Mouse (Mus musculus): ENCODE data around the gene Hils1. TPM values are rescaled to one million over a fixed set of nuclear protein-coding genes. Genes with fewer than 3 reads are reported as not detected.
A peak's percentile ranks its signal among the peaks of the same experiment; 100 is the strongest.

Hils1 gene
- polyA plus RNA-seq, 1 experiment from 2014 or later: 0.61 TPM

GRCm38 (mm10) chr11:94987341-94987740, 19.9 kb downstream of the Hils1 start:
- 38% methylated on average over 6 of the region's 6 CpGs for WGBS
- no peak overlapping the region for H3K27ac ChIP-seq (replicated peaks; ENCODE audit: low read depth, low read length)

DNA sequence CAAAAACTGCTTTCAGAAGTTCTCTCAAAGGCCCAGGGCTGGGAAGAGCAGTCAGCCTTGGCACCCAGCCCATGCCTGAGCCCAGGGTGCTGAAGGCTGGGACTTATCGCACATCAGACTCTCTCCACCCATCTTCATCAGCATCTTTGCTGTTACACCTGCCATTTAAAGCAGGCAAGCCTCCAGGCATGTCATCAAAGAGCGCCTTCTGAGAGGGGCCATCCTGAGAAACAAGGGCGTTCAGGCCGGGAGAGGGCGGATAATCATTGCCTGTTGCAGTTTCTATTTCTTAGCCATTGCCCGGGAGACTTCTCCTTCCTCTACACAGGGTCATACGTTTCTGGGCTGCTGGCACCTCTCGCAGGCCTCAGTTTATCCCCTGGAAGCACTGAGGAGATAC, 20.5 kb downstream of the Hils1 start:
- no peaks in the 10 kb centered on the region for H3K36me3 ChIP-seq (ENCODE audit: control insufficient read depth, insufficient read depth, low read length)
- H3K27ac ChIP-seq (replicated peaks; ENCODE audit: low read depth, low read length): no peak overlapping the region
- H3K9ac ChIP-seq (ENCODE audit: low read depth, low read length): no peak overlapping the region
- ATAC-seq (ENCODE audit: low read depth): no peak
- DNase-seq (ENCODE audit: low spot score): no peak
- H3K9me3 ChIP-seq (ENCODE audit: control insufficient read depth, low read length): no peaks in the 10 kb centered on the region
- 67% methylated on average over 8 of the region's 8 CpGs for WGBS
- peaks cover 27% of the 10 kb centered on the region for H3K4me1 ChIP-seq (ENCODE audit: control insufficient read depth, insufficient read depth, low read length)
- no peak overlapping the region for H3K4me3 ChIP-seq (ENCODE audit: low read depth, low read length)
- H3K27me3 ChIP-seq (replicated peaks; ENCODE audit: control insufficient read depth, insufficient read depth, low read length): no peaks in the 10 kb centered on the region
- H3K4me2 ChIP-seq (ENCODE audit: low read depth, low read length): peak overlapping the region; percentile 8; the same call in 1 of the 2 replicates

More at GRCm38 (mm10) chr11:94987341-94987740, 19.9 kb downstream of the Hils1 start:
- Histone ChIP-seq H3K4me2 (ENCODE audit: low read depth, low read length) (no peak overlapping the region), H3K4me3 (ENCODE audit: low read depth, low read length) (no peak overlapping the region), H3K36me3 (ENCODE audit: control insufficient read depth, insufficient read depth, low read length) (no peaks in the 10 kb centered on the region), H3K9me3 (ENCODE audit: control insufficient read depth, low read length) (no peaks in the 10 kb centered on the region), H3K9ac (ENCODE audit: low read depth, low read length) (no peak overlapping the region), H3K4me1 (ENCODE audit: control insufficient read depth, insufficient read depth, low read length) (peaks cover 27% of the 10 kb centered on the region), H3K27me3 (replicated peaks; ENCODE audit: control insufficient read depth, insufficient read depth, low read length) (no peaks in the 10 kb centered on the region)
- DNase-seq (ENCODE audit: low spot score): no peak
- ATAC-seq (ENCODE audit: low read depth): no peak

GRCm38 (mm10) chr11:94988780-94989561, 21.6 kb downstream of the Hils1 start:
- no peaks in the 10 kb centered on the region for H3K27me3 ChIP-seq (replicated peaks; ENCODE audit: control insufficient read depth, insufficient read depth, low read length)
- H3K4me3 ChIP-seq (ENCODE audit: low read depth, low read length): peak overlapping the region; percentile 91
- WGBS: 12% methylated on average over 10 of the region's 10 CpGs
- peak overlapping the region; percentile 96 for H3K4me2 ChIP-seq (ENCODE audit: low read depth, low read length)
- H3K4me1 ChIP-seq (ENCODE audit: control insufficient read depth, insufficient read depth, low read length): peaks cover 36% of the 10 kb centered on the region
- H3K9ac ChIP-seq (ENCODE audit: low read depth, low read length): peak overlapping the region; percentile 68
- H3K9me3 ChIP-seq (ENCODE audit: control insufficient read depth, low read length): no peaks in the 10 kb centered on the region
- ATAC-seq (ENCODE audit: low read depth) (no peak), DNase-seq (ENCODE audit: low spot score) (no peak)
- H3K36me3 ChIP-seq (ENCODE audit: control insufficient read depth, insufficient read depth, low read length): no peaks in the 10 kb centered on the region
- peak overlapping the region; percentile 94 for H3K27ac ChIP-seq (replicated peaks; ENCODE audit: low read depth, low read length)

DNA sequence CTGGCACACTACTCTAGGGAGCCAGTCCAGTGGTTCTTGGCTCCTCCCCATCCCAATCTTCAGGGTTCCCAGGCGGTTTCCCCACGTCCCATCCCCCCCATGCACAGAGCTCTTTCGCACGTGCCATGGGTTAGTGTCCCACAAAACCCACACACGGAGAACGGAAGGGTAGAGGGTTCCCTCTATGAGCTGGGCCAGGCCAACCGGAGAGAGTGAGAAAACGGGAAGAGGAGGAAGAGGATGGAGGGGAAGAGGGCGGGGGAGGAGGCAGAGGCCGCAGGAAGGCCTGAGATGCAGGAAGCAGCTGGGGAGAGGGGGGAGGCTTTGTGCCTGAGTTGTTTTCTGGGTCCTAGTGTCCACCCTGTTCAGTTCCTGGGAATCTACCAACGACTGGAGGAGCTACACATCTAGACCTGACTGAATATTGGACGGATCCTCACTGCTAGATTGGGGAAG, 22.2 kb downstream of the Hils1 start:
- ATAC-seq (ENCODE audit: low read depth) (peak; percentile 67), DNase-seq (ENCODE audit: low spot score) (peak; percentile 97)
- peak overlapping the region; percentile 92 for H3K9ac ChIP-seq (ENCODE audit: low read depth, low read length)
- H3K27ac ChIP-seq (replicated peaks; ENCODE audit: low read depth, low read length): peak overlapping the region; percentile 94
- peaks cover 42% of the 10 kb centered on the region for H3K4me1 ChIP-seq (ENCODE audit: control insufficient read depth, insufficient read depth, low read length)
- H3K27me3 ChIP-seq (replicated peaks; ENCODE audit: control insufficient read depth, insufficient read depth, low read length): no peaks in the 10 kb centered on the region
- peak overlapping the region; percentile 91 for H3K4me3 ChIP-seq (ENCODE audit: low read depth, low read length)
- no peaks in the 10 kb centered on the region for H3K36me3 ChIP-seq (ENCODE audit: control insufficient read depth, insufficient read depth, low read length)
- H3K9me3 ChIP-seq (ENCODE audit: control insufficient read depth, low read length): no peaks in the 10 kb centered on the region
- peak overlapping the region; percentile 96 for H3K4me2 ChIP-seq (ENCODE audit: low read depth, low read length)
- 0% methylated on average over 12 of the region's 12 CpGs for WGBS

GRCm38 (mm10) chr11:94990102-94990748, 22.8 kb downstream of the Hils1 start:
- no peaks in the 10 kb centered on the region for H3K9me3 ChIP-seq (ENCODE audit: control insufficient read depth, low read length)
- no peaks in the 10 kb centered on the region for H3K36me3 ChIP-seq (ENCODE audit: control insufficient read depth, insufficient read depth, low read length)
- 44% methylated on average over 6 of the region's 6 CpGs for WGBS
- H3K27ac ChIP-seq (replicated peaks; ENCODE audit: low read depth, low read length): peak overlapping the region; percentile 94
- H3K4me3 ChIP-seq (ENCODE audit: low read depth, low read length): peak overlapping the region; percentile 91
- H3K4me2 ChIP-seq (ENCODE audit: low read depth, low read length): peak overlapping the region; percentile 96
- DNase-seq (ENCODE audit: low spot score) (no peak), ATAC-seq (ENCODE audit: low read depth) (no peak)
- peak overlapping the region; percentile 92 for H3K9ac ChIP-seq (ENCODE audit: low read depth, low read length)
- peaks cover 49% of the 10 kb centered on the region for H3K4me1 ChIP-seq (ENCODE audit: control insufficient read depth, insufficient read depth, low read length)
- H3K27me3 ChIP-seq (replicated peaks; ENCODE audit: control insufficient read depth, insufficient read depth, low read length): no peaks in the 10 kb centered on the region

- peak; percentile 89 for ATAC-seq (ENCODE audit: low read depth)
- peak within 1 kb of the TSS; percentile 96 for H3K4me2 ChIP-seq (ENCODE audit: low read depth, low read length)
- peak within 1 kb of the TSS; percentile 94 for H3K27ac ChIP-seq (replicated peaks; ENCODE audit: low read depth, low read length)
- peaks cover 55% of the 10 kb centered on the region for H3K4me1 ChIP-seq (ENCODE audit: control insufficient read depth, insufficient read depth, low read length)
- H3K9ac ChIP-seq (ENCODE audit: low read depth, low read length): peak within 1 kb of the TSS; percentile 92
- H3K36me3 ChIP-seq (ENCODE audit: control insufficient read depth, insufficient read depth, low read length): no peaks in the 10 kb centered on the region
- no peaks in the 10 kb centered on the region for H3K9me3 ChIP-seq (ENCODE audit: control insufficient read depth, low read length)
- DNase-seq (ENCODE audit: low spot score): peak; percentile 94
- under 1% methylated on average over 31 of the region's 69 CpGs for WGBS
- peak within 1 kb of the TSS; percentile 91 for H3K4me3 ChIP-seq (ENCODE audit: low read depth, low read length)
- no peaks in the 10 kb centered on the region for H3K27me3 ChIP-seq (replicated peaks; ENCODE audit: control insufficient read depth, insufficient read depth, low read length)
Measured at GRCm38 (mm10) chr11:94990749-94991577, 23.6 kb downstream of the Hils1 start, which contains the start of gene Ppp1r9b. Gene Ppp1r9b (plus strand): TSS chr11:94991035.

- H3K9me3 ChIP-seq (ENCODE audit: control insufficient read depth, low read length): no peaks in the 10 kb centered on the region
- DNase-seq (ENCODE audit: low spot score): no peak
- H3K27ac ChIP-seq (replicated peaks; ENCODE audit: low read depth, low read length): peak overlapping the region; percentile 94
- ATAC-seq (ENCODE audit: low read depth): no peak
- peaks cover 7% of the 10 kb centered on the region for H3K36me3 ChIP-seq (ENCODE audit: control insufficient read depth, insufficient read depth, low read length)
- peak overlapping the region; percentile 96 for H3K4me2 ChIP-seq (ENCODE audit: low read depth, low read length)
- under 1% methylated on average over 30 of the region's 99 CpGs for WGBS
- peaks cover 55% of the 10 kb centered on the region for H3K4me1 ChIP-seq (ENCODE audit: control insufficient read depth, insufficient read depth, low read length)
- H3K27me3 ChIP-seq (replicated peaks; ENCODE audit: control insufficient read depth, insufficient read depth, low read length): no peaks in the 10 kb centered on the region
- peak overlapping the region; percentile 92 for H3K9ac ChIP-seq (ENCODE audit: low read depth, low read length)
- peak overlapping the region; percentile 91 for H3K4me3 ChIP-seq (ENCODE audit: low read depth, low read length)
Measured at GRCm38 (mm10) chr11:94991641-94992479, 24.5 kb downstream of the Hils1 start.

- DNase-seq (ENCODE audit: low spot score) (no peak), ATAC-seq (ENCODE audit: low read depth) (no peak)
- H3K27ac ChIP-seq (replicated peaks; ENCODE audit: low read depth, low read length): 0 out of 2 replicates have a peak overlapping the region, but pooled peaks have one; percentile 16
- no peaks in the 10 kb centered on the region for H3K27me3 ChIP-seq (replicated peaks; ENCODE audit: control insufficient read depth, insufficient read depth, low read length)
- WGBS: under 1% methylated on average over 19 of the region's 20 CpGs
- H3K9me3 ChIP-seq (ENCODE audit: control insufficient read depth, low read length): no peaks in the 10 kb centered on the region
- peak overlapping the region; percentile 91 for H3K4me3 ChIP-seq (ENCODE audit: low read depth, low read length)
- peak overlapping the region; percentile 92 for H3K9ac ChIP-seq (ENCODE audit: low read depth, low read length)
- H3K36me3 ChIP-seq (ENCODE audit: control insufficient read depth, insufficient read depth, low read length): peaks cover 13% of the 10 kb centered on the region
- H3K4me2 ChIP-seq (ENCODE audit: low read depth, low read length): peak overlapping the region; percentile 96
- peaks cover 55% of the 10 kb centered on the region for H3K4me1 ChIP-seq (ENCODE audit: control insufficient read depth, insufficient read depth, low read length)
Measured at GRCm38 (mm10) chr11:94992480-94992753, 25.0 kb downstream of the Hils1 start.
